Mouse (Mus musculus) embryonic facial prominence, embryonic 12.5 days (tissue): ENCODE measurements around the gene Eid2b. TPM values are rescaled to one million over a fixed set of nuclear protein-coding genes. Genes with fewer than 3 reads are reported as not detected.

Source experiments
- ATAC-seq: fragments of 200-750 bp; cut with Nextera tagmentation; 2 replicates; pipeline ENCODE4 v1.8.0; 2017; ENCODE audit not compliant: insufficient number of reproducible peaks, insufficient read depth, low FRiP score, low TSS enrichment
- H3K27ac ChIP-seq: fragments of 300-500 bp; sonication (generic); 2 replicates; pipeline ENCODE4 v1.5.1; 2016; ENCODE audit warnings: mild to moderate bottlenecking
- H3K27me3 ChIP-seq: fragments of 300-500 bp; sonication (generic); 2 replicates; pipeline ENCODE4 v1.6.1; 2016; ENCODE audit warnings: mild to moderate bottlenecking, moderate library complexity
- H3K36me3 ChIP-seq: fragments of 300-500 bp; sonication (generic); 2 replicates; pipeline ENCODE4 v1.6.1; 2016; ENCODE audit warnings: mild to moderate bottlenecking
- H3K4me1 ChIP-seq: fragments of 300-500 bp; sonication (generic); 2 replicates; pipeline ENCODE4 v1.6.1; 2016
- H3K4me2 ChIP-seq: fragments of 300-500 bp; sonication (generic); replicated peaks from 2 replicates; pipeline ENCODE4 v1.6.1; 2016; ENCODE audit warnings: mild to moderate bottlenecking, moderate library complexity
- H3K4me3 ChIP-seq: fragments of 300-500 bp; sonication (generic); 2 replicates; pipeline ENCODE4 v1.5.1; 2016; ENCODE audit warnings: mild to moderate bottlenecking
- H3K9ac ChIP-seq: fragments of 300-500 bp; sonication (generic); 2 replicates; pipeline ENCODE4 v1.6.1; 2016; ENCODE audit warnings: mild to moderate bottlenecking, moderate library complexity
- H3K9me3 ChIP-seq: fragments of 300-500 bp; sonication (generic); 2 replicates; pipeline ENCODE4 v1.6.1; 2016; ENCODE audit warnings: mild to moderate bottlenecking, moderate library complexity
- WGBS: fragments of 180-500 bp; shearing (Covaris S2); methylation state at CpG from one replicate; pipeline ENCODE4 v1.1.7; 2016; 5-methylcytosine and 5-hydroxymethylcytosine counted together
- polyA plus RNA-seq: library from polyadenylated mRNA; unstranded; fragments of >200 nt; fragmentation: Nextera tagmentation; extraction: Ambion mirVana; gene quantifications from 2 replicates; pipeline ENCODE4 v1.2.1, GENCODE M21; 2016

Eid2b gene
- polyA plus RNA-seq, 1 experiment from 2014 or later: 19.2 TPM

- peaks cover 56% of the 10 kb centered on the region for H3K27me3 ChIP-seq
- H3K27ac ChIP-seq: no peak within 1 kb of the TSS
- peak within 1 kb of the TSS; percentile 28 for H3K4me3 ChIP-seq
- 2% methylated on average over 30 of the region's 30 CpGs for WGBS
- no peaks in the 10 kb centered on the region for H3K9me3 ChIP-seq
- peak within 1 kb of the TSS; percentile 48 for H3K4me2 ChIP-seq
- no peak for ATAC-seq
- H3K36me3 ChIP-seq: peaks cover 22% of the 10 kb centered on the region
- peaks cover 18% of the 10 kb centered on the region for H3K4me1 ChIP-seq
- H3K9ac ChIP-seq: peak within 1 kb of the TSS; percentile 30; the same call in 1 of the 2 replicates
These were observed 24.3 kb downstream of the Eid2b start, which contains the start of gene Dll3 for GRCm38 (mm10) chr7:28301616-28302433. Gene Dll3, minus strand, starts transcription at chr7:28302238.

DNA sequence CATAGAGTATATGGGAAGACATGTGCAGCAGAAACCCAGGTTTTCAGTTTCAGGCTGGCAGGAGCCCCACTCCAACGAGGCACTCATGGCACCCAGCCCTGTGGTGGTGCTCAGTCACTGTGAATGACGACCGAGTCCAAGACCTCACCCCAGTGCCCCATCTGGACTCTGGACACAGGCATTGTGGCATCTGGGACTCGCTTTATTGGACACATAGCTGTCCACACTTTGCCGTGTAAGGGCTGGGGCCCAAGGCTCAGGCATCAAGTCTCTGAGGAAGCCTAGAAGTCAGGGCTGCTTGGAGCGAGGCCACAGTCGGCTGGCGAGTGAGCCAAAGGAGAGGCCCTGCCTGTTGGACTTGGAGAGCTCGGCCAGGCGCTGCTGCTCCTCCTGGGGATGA is 28.1 kb downstream of the Eid2b start:
- Histone ChIP-seq H3K9me3 (no peaks in the 10 kb centered on the region), H3K36me3 (peaks cover 56% of the 10 kb centered on the region), H3K4me2 (no peak overlapping the region), H3K27ac (no peak overlapping the region), H3K9ac (no peak overlapping the region), H3K4me1 (peaks cover 14% of the 10 kb centered on the region), H3K4me3 (no peak overlapping the region), H3K27me3 (peaks cover 18% of the 10 kb centered on the region)
- WGBS: 94% methylated on average over 10 of the region's 10 CpGs
- no peak for ATAC-seq

DNA sequence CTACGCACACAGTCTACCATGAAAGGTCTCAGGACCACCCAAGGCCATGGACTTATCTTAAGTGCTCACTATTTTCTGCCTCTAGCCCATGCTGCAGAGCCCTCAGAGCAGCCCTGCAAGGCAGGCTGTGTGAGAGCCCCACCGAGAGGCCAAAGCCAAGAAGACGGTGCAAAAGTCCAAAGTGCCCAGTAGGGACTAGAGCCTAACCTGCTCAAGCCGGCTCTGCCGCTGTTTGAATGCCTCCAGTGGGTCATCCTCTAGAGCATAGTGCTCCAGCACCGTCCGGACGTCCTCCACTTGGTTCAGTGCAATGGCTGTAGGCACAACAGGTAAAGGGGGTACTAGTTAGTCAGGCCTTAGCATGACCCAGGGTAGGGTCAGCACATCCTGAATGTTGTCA is 28.7 kb downstream of the Eid2b start:
- Histone ChIP-seq H3K4me2 (no peak overlapping the region), H3K36me3 (peaks cover 56% of the 10 kb centered on the region), H3K27ac (no peak overlapping the region), H3K9me3 (no peaks in the 10 kb centered on the region), H3K4me1 (peaks cover 18% of the 10 kb centered on the region), H3K9ac (no peak overlapping the region), H3K27me3 (peaks cover 12% of the 10 kb centered on the region), H3K4me3 (no peak overlapping the region)
- no peak for ATAC-seq
- WGBS: 90% methylated on average over 8 of the region's 8 CpGs

DNA sequence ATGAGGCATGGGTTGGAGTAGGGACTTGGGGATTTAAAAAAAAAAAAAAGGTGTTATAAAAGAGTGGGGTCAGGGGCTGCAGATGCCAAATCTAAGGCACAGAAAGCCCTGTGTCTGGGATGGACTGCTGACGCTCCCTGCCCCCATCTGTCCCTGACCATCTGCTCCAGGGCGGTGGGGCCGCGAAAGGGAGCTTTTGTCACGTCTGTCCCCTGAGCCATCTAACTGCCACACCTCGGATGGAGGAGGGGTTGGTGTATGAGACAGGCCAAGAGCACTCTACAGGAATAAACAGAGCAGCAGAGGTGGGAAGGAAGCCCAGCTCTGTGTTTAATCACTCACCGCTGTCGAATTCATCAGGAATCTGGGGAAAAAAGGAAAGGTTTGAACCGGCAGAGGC is 32.2 kb downstream of the Eid2b start:
- ATAC-seq: no peak
- H3K4me2 ChIP-seq: no peak overlapping the region
- WGBS: 60% methylated on average over 9 of the region's 9 CpGs

GRCm38 (mm10) chr7:28311151-28311925 is 33.8 kb downstream of the Eid2b start:
- Histone ChIP-seq H3K9ac (peak overlapping the region; percentile 96), H3K27ac (peak overlapping the region; percentile 63), H3K36me3 (peaks cover 65% of the 10 kb centered on the region), H3K4me2 (peak overlapping the region; percentile 94), H3K4me3 (peak overlapping the region; percentile 98), H3K27me3 (no peaks in the 10 kb centered on the region), H3K4me1 (peaks cover 7% of the 10 kb centered on the region), H3K9me3 (no peaks in the 10 kb centered on the region)
- 7% methylated on average over 35 of the region's 35 CpGs for WGBS
- ATAC-seq: peak; percentile 50

More for the DNA sequence above, 32.2 kb downstream of the Eid2b start:
- Histone ChIP-seq H3K36me3 (peaks cover 65% of the 10 kb centered on the region), H3K9me3 (no peaks in the 10 kb centered on the region), H3K27ac (no peak overlapping the region), H3K9ac (no peak overlapping the region), H3K4me3 (no peak overlapping the region), H3K27me3 (no peaks in the 10 kb centered on the region), H3K4me1 (peaks cover 7% of the 10 kb centered on the region)

- H3K36me3 ChIP-seq: peaks cover 65% of the 10 kb centered on the region
- peaks cover 7% of the 10 kb centered on the region for H3K4me1 ChIP-seq
- H3K27me3 ChIP-seq: no peaks in the 10 kb centered on the region
- H3K27ac ChIP-seq: peak within 1 kb of the TSS; percentile 63
- H3K4me2 ChIP-seq: peak within 1 kb of the TSS; percentile 94
- peak; percentile 94 for ATAC-seq
- WGBS: 1% methylated on average over 45 of the region's 45 CpGs
- H3K9me3 ChIP-seq: no peaks in the 10 kb centered on the region
- H3K9ac ChIP-seq: peak within 1 kb of the TSS; percentile 96
- H3K4me3 ChIP-seq: peak within 1 kb of the TSS; percentile 98
These were observed 34.5 kb downstream of the Eid2b start, which contains the start of gene Timm50 for GRCm38 (mm10) chr7:28311926-28312543. Gene Timm50, minus strand, starts transcription at chr7:28312072.

DNA sequence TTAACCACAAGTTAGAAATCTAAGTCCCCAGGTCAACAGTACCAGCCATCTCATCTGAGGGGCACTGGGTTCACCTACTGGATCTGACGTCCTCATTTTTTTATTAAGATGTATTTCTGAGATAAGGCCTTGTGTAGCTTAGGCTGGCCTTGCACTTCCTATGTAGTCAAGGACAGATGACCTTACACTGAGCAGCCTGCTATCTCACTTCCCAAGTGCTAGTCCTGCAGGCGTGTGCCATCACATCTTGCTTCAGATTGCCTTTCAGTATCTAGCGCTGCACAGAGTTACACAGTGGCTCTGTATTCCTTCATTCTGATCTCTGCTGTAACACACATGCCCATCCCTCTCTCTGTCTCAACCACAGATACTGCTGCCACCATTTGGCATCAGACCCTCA is 40.5 kb downstream of the Eid2b start:
- ATAC-seq: no peak
- H3K4me2 ChIP-seq: no peak overlapping the region
- no peaks in the 10 kb centered on the region for H3K4me1 ChIP-seq
- H3K4me3 ChIP-seq: no peak overlapping the region
- no peaks in the 10 kb centered on the region for H3K27me3 ChIP-seq
- H3K9me3 ChIP-seq: no peaks in the 10 kb centered on the region
- peaks cover 93% of the 10 kb centered on the region for H3K36me3 ChIP-seq
- no peak overlapping the region for H3K9ac ChIP-seq
- 90% methylated on average over 3 of the region's 3 CpGs for WGBS
- no peak overlapping the region for H3K27ac ChIP-seq

- no peaks in the 10 kb centered on the region for H3K4me1 ChIP-seq
- no peak overlapping the region for H3K4me2 ChIP-seq
- ATAC-seq: no peak
- no peaks in the 10 kb centered on the region for H3K9me3 ChIP-seq
- no peak overlapping the region for H3K4me3 ChIP-seq
- no peak overlapping the region for H3K9ac ChIP-seq
- WGBS: 92% methylated on average over 17 of the region's 17 CpGs
- no peaks in the 10 kb centered on the region for H3K27me3 ChIP-seq
- H3K27ac ChIP-seq: no peak overlapping the region
- H3K36me3 ChIP-seq: peaks cover 99% of the 10 kb centered on the region
These were observed 41.2 kb downstream of the Eid2b start for GRCm38 (mm10) chr7:28318714-28319113.

DNA sequence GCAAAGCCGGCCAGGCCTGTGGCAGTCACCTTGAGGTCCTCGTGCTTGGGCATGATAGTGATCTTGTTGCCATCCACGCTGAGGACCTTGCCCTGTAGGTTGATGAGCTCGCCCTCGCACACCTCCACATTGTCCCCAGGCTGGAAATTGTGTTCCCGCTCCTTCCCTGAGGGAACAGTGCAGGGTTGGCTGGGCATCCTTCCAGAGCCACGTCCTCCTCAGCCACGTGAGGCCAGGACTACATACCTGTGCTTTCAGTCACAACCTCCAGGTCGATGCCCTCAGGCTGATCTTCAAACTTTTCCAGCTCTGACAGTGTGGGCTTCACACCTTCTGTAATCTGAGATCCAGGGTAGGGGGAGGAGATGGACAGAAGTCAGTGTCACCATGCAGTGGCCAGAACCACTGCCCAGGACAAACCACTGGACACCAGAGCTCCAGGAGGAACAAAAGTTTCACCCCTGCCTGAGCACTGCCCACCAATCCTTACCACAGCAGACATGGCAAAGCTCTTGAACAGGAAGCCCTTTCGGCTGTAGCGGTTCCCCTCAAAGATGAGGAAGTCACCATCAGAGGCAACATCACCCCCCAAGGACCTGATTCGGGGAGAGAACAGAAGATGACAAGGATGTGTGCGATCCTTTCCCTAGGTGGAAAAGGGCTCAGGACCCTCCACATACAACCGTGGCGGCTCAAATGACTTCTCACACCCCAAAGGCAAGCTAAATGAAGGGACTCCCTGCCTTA is 44.6 kb downstream of the Eid2b start:
- H3K4me1 ChIP-seq: no peaks in the 10 kb centered on the region
- no peak overlapping the region for H3K9ac ChIP-seq
- H3K9me3 ChIP-seq: no peaks in the 10 kb centered on the region
- H3K4me2 ChIP-seq: no peak overlapping the region
- ATAC-seq: no peak
- peaks cover 99% of the 10 kb centered on the region for H3K36me3 ChIP-seq
- WGBS: 92% methylated on average over 15 of the region's 15 CpGs
- no peak overlapping the region for H3K27ac ChIP-seq
- H3K27me3 ChIP-seq: no peaks in the 10 kb centered on the region
- H3K4me3 ChIP-seq: no peak overlapping the region

DNA sequence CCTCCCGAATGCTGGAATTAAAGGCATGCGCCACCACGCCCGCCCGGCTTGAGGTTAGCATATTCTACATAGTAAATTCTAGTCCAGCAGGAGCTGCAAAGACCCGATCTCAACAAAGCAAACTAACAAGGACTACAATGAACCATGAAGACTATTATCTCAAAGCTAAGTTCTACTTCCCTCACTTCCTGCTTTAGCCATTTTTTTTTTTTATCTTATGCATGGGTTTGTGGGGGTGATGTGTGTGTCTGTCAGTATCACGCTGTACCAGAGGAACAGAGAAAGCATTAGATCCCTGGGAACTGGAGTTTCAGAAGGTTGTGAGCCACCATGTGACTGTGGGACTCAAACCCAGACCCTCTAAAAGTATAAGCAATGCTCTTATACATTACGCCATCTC is 47.8 kb downstream of the Eid2b start:
- Histone ChIP-seq H3K9ac (no peak overlapping the region), H3K4me3 (no peak overlapping the region), H3K27ac (no peak overlapping the region), H3K9me3 (no peaks in the 10 kb centered on the region), H3K4me1 (no peaks in the 10 kb centered on the region), H3K4me2 (no peak overlapping the region), H3K36me3 (peaks cover 96% of the 10 kb centered on the region), H3K27me3 (no peaks in the 10 kb centered on the region)
- WGBS: 97% methylated on average over 8 of the region's 8 CpGs
- ATAC-seq: no peak

GRCm38 (mm10) chr7:28326457-28326856 is 48.9 kb downstream of the Eid2b start:
- WGBS: 81% methylated on average over 4 of the region's 4 CpGs
- ATAC-seq: no peak
- Histone ChIP-seq H3K9me3 (no peaks in the 10 kb centered on the region), H3K9ac (no peak overlapping the region), H3K27me3 (no peaks in the 10 kb centered on the region), H3K36me3 (peaks cover 96% of the 10 kb centered on the region), H3K27ac (no peak overlapping the region), H3K4me3 (no peak overlapping the region), H3K4me2 (no peak overlapping the region), H3K4me1 (no peaks in the 10 kb centered on the region)
